Mouse (Mus musculus) bone marrow, adult 2 months (tissue): Measurements from ENCODE around the gene Prf1.

Experiments used
- CTCF ChIP-seq: fragments of 200-500 bp; IDR thresholded peaks from 2 replicates; pipeline ENCODE4 v1.5.1; 2011; ENCODE audit warnings: low read length, control low read depth; ENCODE audit not compliant: control insufficient read depth, insufficient read depth
- POLR2A ChIP-seq: fragments of 200-500 bp; IDR thresholded peaks from 2 replicates; pipeline ENCODE4 v1.6.1; 2011; ENCODE audit warnings: low read depth, mild to moderate bottlenecking, control low read depth, low read length, borderline replicate concordance; ENCODE audit not compliant: control insufficient read depth

DNA sequence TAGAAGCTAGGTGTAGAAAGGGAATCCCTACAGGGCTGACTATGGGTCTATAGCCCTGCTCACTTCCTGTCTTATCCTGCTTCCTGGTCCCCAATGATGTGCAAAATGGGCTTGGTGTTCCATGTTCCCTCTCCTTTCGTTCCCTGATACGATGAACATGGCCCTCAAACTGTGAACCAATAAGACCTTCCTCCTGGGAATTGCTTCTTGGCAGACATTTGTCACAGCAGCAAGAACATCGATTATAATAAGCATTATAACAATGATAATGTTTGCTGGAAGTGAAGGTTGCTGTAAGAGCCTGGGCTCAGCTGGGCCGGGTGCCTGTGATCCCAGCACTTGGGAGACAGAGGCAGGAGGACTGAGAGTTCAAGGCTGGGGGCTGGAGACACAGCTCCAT, 13.3 kb upstream of the Prf1 start:
- TF ChIP-seq CTCF, result no peak
- no peak for TF ChIP-seq POLR2A
